Mouse (Mus musculus): ENCODE data around the gene Lce1f.

GRCm38 (mm10) chr3:92678947-92679346 is 41.2 kb downstream of the Lce1f start, which contains the start of gene Lce1c:
- TF ChIP-seq CTCF (IDR thresholded peaks at IDR 0.05; ENCODE audit: low read depth) = no peak
- no peak for TF ChIP-seq EP300 (IDR thresholded peaks at IDR 0.05; ENCODE audit: low read depth)
